Mouse (Mus musculus): ENCODE data around the gene Kctd6. TPM values are rescaled to one million over a fixed set of nuclear protein-coding genes. Genes with fewer than 3 reads are reported as not detected.

The Kctd6 gene
- polyA plus RNA-seq, 1 experiment from 2014 or later, result 5.4 TPM

- no peaks in the 10 kb centered on the region for H3K4me1 ChIP-seq (ENCODE audit: control insufficient read depth, insufficient read depth, low read depth, low read length)
- H3K9ac ChIP-seq (ENCODE audit: low read depth, low read length), result no peak overlapping the region
- no peaks in the 10 kb centered on the region for H3K9me3 ChIP-seq (ENCODE audit: control insufficient read depth, low read length)
- H3K27ac ChIP-seq (ENCODE audit: low read depth, low read length), result no peak overlapping the region
- no peaks in the 10 kb centered on the region for H3K36me3 ChIP-seq (ENCODE audit: control insufficient read depth, insufficient read depth, low read length)
- H3K27me3 ChIP-seq (replicated peaks; ENCODE audit: control insufficient read depth, insufficient read depth, low read length), result no peaks in the 10 kb centered on the region
- no peak overlapping the region for H3K4me3 ChIP-seq (ENCODE audit: low read length)
- H3K4me2 ChIP-seq (ENCODE audit: low read length), result no peak overlapping the region
- ATAC-seq, result no peak
Observed at GRCm38 (mm10) chr14:8241816-8242215, 27.9 kb downstream of the Kctd6 start.

GRCm38 (mm10) chr14:8242388-8242920 lies 28.5 kb downstream of the Kctd6 start:
- Histone ChIP-seq H3K4me2 (ENCODE audit: low read length) (no peak overlapping the region), H3K36me3 (ENCODE audit: control insufficient read depth, insufficient read depth, low read length) (no peaks in the 10 kb centered on the region), H3K27me3 (replicated peaks; ENCODE audit: control insufficient read depth, insufficient read depth, low read length) (no peaks in the 10 kb centered on the region), H3K9me3 (ENCODE audit: control insufficient read depth, low read length) (no peaks in the 10 kb centered on the region), H3K27ac (ENCODE audit: low read depth, low read length) (no peak overlapping the region), H3K9ac (ENCODE audit: low read depth, low read length) (no peak overlapping the region; the same call in 1 of the 2 replicates), H3K4me3 (ENCODE audit: low read length) (no peak overlapping the region), H3K4me1 (ENCODE audit: control insufficient read depth, insufficient read depth, low read depth, low read length) (no peaks in the 10 kb centered on the region)
- WGBS, result 67% methylated on average over 5 of the region's 5 CpGs
- peak; percentile 87 for ATAC-seq

DNA sequence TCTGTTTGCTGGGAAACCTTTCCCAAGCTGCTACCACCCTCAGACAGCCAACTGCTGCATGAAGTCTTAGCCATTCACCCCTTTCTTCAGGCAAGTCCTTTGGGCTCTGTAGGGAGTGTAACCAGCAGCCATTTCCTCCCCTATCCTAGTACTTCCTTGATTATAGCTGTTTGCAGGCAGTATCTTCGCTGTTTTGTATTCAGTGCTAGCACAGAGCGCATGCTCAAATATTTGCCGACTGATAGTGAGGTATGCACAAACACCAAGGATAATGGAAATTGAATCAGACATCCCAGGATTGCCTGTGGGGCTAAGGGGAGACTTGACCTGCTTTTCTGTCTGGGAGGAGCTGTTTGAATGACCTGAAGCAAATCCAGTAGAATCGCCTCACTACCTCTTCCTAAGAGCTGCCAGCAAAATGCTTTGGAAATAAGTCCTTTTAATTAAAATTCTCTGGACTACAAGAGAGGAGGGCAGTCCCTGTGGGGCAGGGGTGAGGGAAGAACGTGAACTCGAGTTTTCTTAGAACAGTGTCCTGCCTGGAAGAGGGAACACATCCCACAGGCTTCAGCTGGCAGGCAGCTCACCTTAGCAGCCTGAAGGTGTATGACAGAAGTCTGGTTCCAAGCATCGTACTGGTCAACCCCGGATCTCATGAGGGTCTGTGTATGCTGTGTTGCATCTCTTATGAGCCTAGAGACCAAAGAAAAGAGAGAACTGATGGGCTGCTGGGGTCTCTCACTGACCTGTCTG lies 29.4 kb downstream of the Kctd6 start:
- ATAC-seq, result peak; percentile 25; the same call in 1 of the 2 replicates
- no peak overlapping the region for H3K27ac ChIP-seq (ENCODE audit: low read depth, low read length)
- H3K9me3 ChIP-seq (ENCODE audit: control insufficient read depth, low read length), result no peaks in the 10 kb centered on the region
- H3K9ac ChIP-seq (ENCODE audit: low read depth, low read length), result peak overlapping the region; percentile 9; the same call in 1 of the 2 replicates
- WGBS, result 71% methylated on average over 8 of the region's 8 CpGs
- H3K4me3 ChIP-seq (ENCODE audit: low read length), result no peak overlapping the region
- no peaks in the 10 kb centered on the region for H3K36me3 ChIP-seq (ENCODE audit: control insufficient read depth, insufficient read depth, low read length)
- no peak overlapping the region for H3K4me2 ChIP-seq (ENCODE audit: low read length)
- no peaks in the 10 kb centered on the region for H3K4me1 ChIP-seq (ENCODE audit: control insufficient read depth, insufficient read depth, low read depth, low read length)
- H3K27me3 ChIP-seq (replicated peaks; ENCODE audit: control insufficient read depth, insufficient read depth, low read length), result no peaks in the 10 kb centered on the region

GRCm38 (mm10) chr14:8244211-8244611 lies 30.3 kb downstream of the Kctd6 start:
- no peak overlapping the region for H3K9ac ChIP-seq (ENCODE audit: low read depth, low read length)
- no peak overlapping the region for H3K27ac ChIP-seq (ENCODE audit: low read depth, low read length)
- H3K27me3 ChIP-seq (replicated peaks; ENCODE audit: control insufficient read depth, insufficient read depth, low read length), result no peaks in the 10 kb centered on the region
- 86% methylated on average over 5 of the region's 5 CpGs for WGBS
- no peaks in the 10 kb centered on the region for H3K36me3 ChIP-seq (ENCODE audit: control insufficient read depth, insufficient read depth, low read length)
- H3K4me3 ChIP-seq (ENCODE audit: low read length), result no peak overlapping the region
- H3K4me1 ChIP-seq (ENCODE audit: control insufficient read depth, insufficient read depth, low read depth, low read length), result no peaks in the 10 kb centered on the region
- H3K4me2 ChIP-seq (ENCODE audit: low read length), result no peak overlapping the region
- H3K9me3 ChIP-seq (ENCODE audit: control insufficient read depth, low read length), result no peaks in the 10 kb centered on the region
- ATAC-seq, result no peak

- Histone ChIP-seq H3K27me3 (replicated peaks; ENCODE audit: control insufficient read depth, insufficient read depth, low read length) (no peaks in the 10 kb centered on the region), H3K4me1 (ENCODE audit: control insufficient read depth, insufficient read depth, low read depth, low read length) (no peaks in the 10 kb centered on the region), H3K27ac (ENCODE audit: low read depth, low read length) (no peak overlapping the region), H3K36me3 (ENCODE audit: control insufficient read depth, insufficient read depth, low read length) (no peaks in the 10 kb centered on the region), H3K9me3 (ENCODE audit: control insufficient read depth, low read length) (no peaks in the 10 kb centered on the region), H3K9ac (ENCODE audit: low read depth, low read length) (no peak overlapping the region), H3K4me2 (ENCODE audit: low read length) (no peak overlapping the region), H3K4me3 (ENCODE audit: low read length) (no peak overlapping the region)
- WGBS, result 86% methylated on average over 8 of the region's 8 CpGs
- no peak for ATAC-seq
Observed at GRCm38 (mm10) chr14:8246878-8247277, 32.9 kb downstream of the Kctd6 start.

DNA sequence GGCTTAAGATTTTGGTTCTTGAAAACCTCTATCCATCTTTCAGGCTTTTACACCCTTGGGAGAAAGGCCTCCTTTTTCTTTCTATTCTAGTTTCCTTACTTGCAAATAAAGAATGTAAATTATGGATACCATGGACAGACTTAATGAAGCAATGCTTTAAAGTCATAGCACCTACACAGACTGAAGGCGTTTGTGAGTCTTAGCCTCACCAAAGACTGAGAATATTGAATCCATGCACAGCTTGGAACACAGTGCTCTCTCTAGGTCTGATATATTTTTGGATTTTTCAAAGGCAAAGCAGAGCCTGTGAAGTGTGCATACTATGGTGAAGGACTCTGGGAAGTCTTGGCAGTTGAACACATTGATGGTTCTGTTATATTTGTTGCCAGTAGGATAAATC lies 35.3 kb downstream of the Kctd6 start:
- H3K27me3 ChIP-seq (replicated peaks; ENCODE audit: control insufficient read depth, insufficient read depth, low read length), result no peaks in the 10 kb centered on the region
- WGBS, result 98% methylated on average over 1 of the region's 1 CpGs
- no peaks in the 10 kb centered on the region for H3K4me1 ChIP-seq (ENCODE audit: control insufficient read depth, insufficient read depth, low read depth, low read length)
- H3K4me2 ChIP-seq (ENCODE audit: low read length), result no peak overlapping the region
- H3K27ac ChIP-seq (ENCODE audit: low read depth, low read length), result no peak overlapping the region
- no peak for ATAC-seq
- no peak overlapping the region for H3K9ac ChIP-seq (ENCODE audit: low read depth, low read length)
- no peak overlapping the region for H3K4me3 ChIP-seq (ENCODE audit: low read length)
- H3K36me3 ChIP-seq (ENCODE audit: control insufficient read depth, insufficient read depth, low read length), result no peaks in the 10 kb centered on the region
- H3K9me3 ChIP-seq (ENCODE audit: control insufficient read depth, low read length), result no peaks in the 10 kb centered on the region

DNA sequence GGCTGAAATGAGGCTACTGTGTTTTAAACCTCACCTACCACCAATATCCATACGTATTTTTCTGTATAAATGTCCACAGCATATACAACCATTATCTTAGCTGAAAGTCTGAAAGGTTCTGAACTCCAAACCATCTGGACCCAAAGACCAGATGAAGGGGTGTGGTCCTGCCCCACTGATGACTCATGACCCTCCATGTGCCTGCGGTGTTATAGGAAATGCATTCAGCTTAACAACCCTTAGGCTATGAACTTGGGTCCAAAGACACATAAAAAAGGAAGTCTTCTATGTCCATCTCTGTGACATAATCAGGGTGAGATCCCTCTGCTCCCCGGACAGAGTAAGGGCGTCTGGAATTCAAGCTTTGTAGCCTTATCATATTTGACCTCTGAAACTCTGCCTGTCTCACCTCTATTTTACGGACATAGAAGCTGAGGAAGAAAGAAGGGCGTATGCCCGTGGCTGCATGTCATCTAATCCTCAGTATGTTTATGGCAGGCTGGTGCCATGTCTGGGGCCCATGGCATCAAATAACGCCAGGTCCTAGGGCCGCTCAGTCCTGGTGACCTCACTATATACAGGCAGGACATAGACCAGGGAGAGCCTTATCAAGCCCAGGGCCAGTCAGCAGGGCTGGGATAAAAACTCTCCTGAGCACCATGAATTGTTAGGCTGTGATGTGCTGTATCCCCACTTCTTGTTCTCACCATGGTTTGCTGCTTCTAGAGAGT lies 36.4 kb downstream of the Kctd6 start:
- WGBS, result 88% methylated on average over 9 of the region's 9 CpGs
- Histone ChIP-seq H3K9ac (ENCODE audit: low read depth, low read length) (no peak overlapping the region), H3K4me1 (ENCODE audit: control insufficient read depth, insufficient read depth, low read depth, low read length) (no peaks in the 10 kb centered on the region), H3K4me3 (ENCODE audit: low read length) (no peak overlapping the region), H3K9me3 (ENCODE audit: control insufficient read depth, low read length) (no peaks in the 10 kb centered on the region), H3K36me3 (ENCODE audit: control insufficient read depth, insufficient read depth, low read length) (no peaks in the 10 kb centered on the region), H3K4me2 (ENCODE audit: low read length) (no peak overlapping the region), H3K27ac (ENCODE audit: low read depth, low read length) (no peak overlapping the region), H3K27me3 (replicated peaks; ENCODE audit: control insufficient read depth, insufficient read depth, low read length) (no peaks in the 10 kb centered on the region)
- ATAC-seq, result no peak

DNA sequence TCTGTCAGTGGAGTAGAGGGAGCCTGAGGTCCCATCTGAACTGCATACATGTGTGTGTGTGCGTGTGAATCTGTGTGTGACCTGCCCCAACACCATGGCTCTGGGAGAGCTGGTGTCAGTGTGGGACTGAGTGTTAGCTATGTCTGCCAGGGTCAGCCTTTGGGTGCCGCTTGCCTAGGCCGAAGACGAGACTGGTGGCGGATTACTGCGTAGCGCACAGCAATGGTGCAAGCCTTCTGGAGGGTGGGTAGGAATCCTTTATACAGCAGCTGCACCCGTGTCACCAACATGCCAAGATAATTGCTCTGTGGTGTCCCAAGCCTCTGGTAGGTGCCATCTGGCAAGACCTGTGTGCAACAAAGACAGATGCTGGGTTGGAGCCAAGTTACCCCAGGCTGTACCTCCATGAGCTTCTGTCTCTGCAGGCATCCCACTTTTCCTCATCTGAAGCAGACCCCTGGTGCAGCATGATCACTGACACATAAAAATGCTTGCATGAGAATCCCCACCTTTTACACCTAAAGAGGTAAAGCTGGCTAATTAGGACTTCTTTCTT lies 37.5 kb downstream of the Kctd6 start:
- H3K9me3 ChIP-seq (ENCODE audit: control insufficient read depth, low read length), result no peaks in the 10 kb centered on the region
- H3K4me3 ChIP-seq (ENCODE audit: low read length), result no peak overlapping the region
- H3K4me1 ChIP-seq (ENCODE audit: control insufficient read depth, insufficient read depth, low read depth, low read length), result no peaks in the 10 kb centered on the region
- WGBS, result 89% methylated on average over 8 of the region's 8 CpGs
- 0 out of 2 replicates have a peak, but pooled peaks have one; percentile 29 for ATAC-seq
- H3K27me3 ChIP-seq (replicated peaks; ENCODE audit: control insufficient read depth, insufficient read depth, low read length), result no peaks in the 10 kb centered on the region
- H3K27ac ChIP-seq (ENCODE audit: low read depth, low read length), result no peak overlapping the region
- no peak overlapping the region for H3K4me2 ChIP-seq (ENCODE audit: low read length)
- H3K36me3 ChIP-seq (ENCODE audit: control insufficient read depth, insufficient read depth, low read length), result no peaks in the 10 kb centered on the region
- H3K9ac ChIP-seq (ENCODE audit: low read depth, low read length), result no peak overlapping the region

DNA sequence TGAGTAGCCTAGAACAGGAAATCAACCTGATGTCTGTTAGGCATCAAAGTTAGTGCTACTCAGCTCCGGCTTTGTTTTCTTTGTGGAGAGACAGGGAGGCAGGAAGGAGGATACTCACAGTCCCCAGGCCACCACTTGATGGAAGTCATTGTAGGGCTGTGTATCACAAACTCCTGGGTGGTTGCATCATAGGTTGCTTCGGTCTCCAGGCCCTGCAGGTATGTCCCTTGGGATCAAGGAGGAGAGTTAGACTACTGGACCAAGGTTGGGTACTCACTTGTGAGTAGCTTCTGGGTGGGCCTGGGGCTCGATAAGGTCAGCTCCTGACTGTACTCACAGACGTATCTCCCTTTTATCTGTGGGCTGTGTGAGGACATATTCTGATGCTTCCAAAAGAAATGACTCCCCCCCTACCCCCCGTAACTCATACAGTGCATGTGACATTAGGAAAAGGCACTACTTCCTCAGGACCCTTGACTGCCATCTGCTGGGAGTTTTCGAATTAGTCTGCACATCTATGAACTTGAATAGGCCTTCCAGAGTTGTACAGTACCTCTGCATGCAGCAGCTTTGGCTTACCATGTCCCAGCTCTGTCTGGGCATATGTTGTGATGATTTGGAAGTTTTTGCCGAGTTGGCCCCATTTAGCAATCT lies 41.3 kb downstream of the Kctd6 start:
- no peak overlapping the region for H3K27ac ChIP-seq (ENCODE audit: low read depth, low read length)
- no peaks in the 10 kb centered on the region for H3K4me1 ChIP-seq (ENCODE audit: control insufficient read depth, insufficient read depth, low read depth, low read length)
- no peaks in the 10 kb centered on the region for H3K27me3 ChIP-seq (replicated peaks; ENCODE audit: control insufficient read depth, insufficient read depth, low read length)
- no peaks in the 10 kb centered on the region for H3K36me3 ChIP-seq (ENCODE audit: control insufficient read depth, insufficient read depth, low read length)
- no peak overlapping the region for H3K4me2 ChIP-seq (ENCODE audit: low read length)
- H3K9ac ChIP-seq (ENCODE audit: low read depth, low read length), result no peak overlapping the region
- H3K4me3 ChIP-seq (ENCODE audit: low read length), result no peak overlapping the region
- WGBS, result 77% methylated on average over 7 of the region's 7 CpGs
- peak; percentile 60 for ATAC-seq
- no peaks in the 10 kb centered on the region for H3K9me3 ChIP-seq (ENCODE audit: control insufficient read depth, low read length)

Measured in hindbrain, embryonic 16.5 days (tissue).